Comparison of ENCODE assay signal across 15 mouse cellular contexts in genomic region chr13:19152126-19152525, GRCm38 (mm10).
"Had no signal": no experiment of that assay in that cellular context is flagged by ENCODE, and none has a peak within 500 bp of the region (broad histone marks: within the 10 kb centered on the region; RNA-seq: fewer than 3 reads in every experiment).

No protein-coding gene starts in this region.

- H3K27ac ChIP-seq: neural tube, embryonic 15.5 days; stomach, embryonic 15.5 days; stomach, postnatal 0 days had no signal

- H3K4me1 ChIP-seq: stomach, embryonic 15.5 days had no signal

- H3K9ac ChIP-seq: neural tube, embryonic 15.5 days; stomach, embryonic 15.5 days had no signal

- H3K4me2 ChIP-seq: neural tube, embryonic 15.5 days; stomach, embryonic 15.5 days had no signal

- H3K27me3 ChIP-seq: neural tube, embryonic 15.5 days; stomach, embryonic 15.5 days had no signal

- H3K9me3 ChIP-seq: neural tube, embryonic 15.5 days; stomach, embryonic 15.5 days had no signal

- H3K36me3 ChIP-seq: stomach, embryonic 15.5 days had no signal

- DNase-seq: retina, postnatal 1 day; right cerebral cortex, adult 18-20 months; right cerebral cortex, postnatal 14 days; right cerebral cortex, postnatal 25 days; right cerebral cortex, postnatal 4 days; spleen, adult 18-20 months; thymus, adult 18-20 months; thymus, adult 2 months; thymus, postnatal 14 days; thymus, postnatal 25 days; thymus, postnatal 36 days; thymus, postnatal 4 days had no signal

- H3K4me3 ChIP-seq: neural tube, embryonic 15.5 days; stomach, embryonic 15.5 days had no signal
